ENCODE assay signal across 10 mouse cellular contexts in the genomic region with DNA sequence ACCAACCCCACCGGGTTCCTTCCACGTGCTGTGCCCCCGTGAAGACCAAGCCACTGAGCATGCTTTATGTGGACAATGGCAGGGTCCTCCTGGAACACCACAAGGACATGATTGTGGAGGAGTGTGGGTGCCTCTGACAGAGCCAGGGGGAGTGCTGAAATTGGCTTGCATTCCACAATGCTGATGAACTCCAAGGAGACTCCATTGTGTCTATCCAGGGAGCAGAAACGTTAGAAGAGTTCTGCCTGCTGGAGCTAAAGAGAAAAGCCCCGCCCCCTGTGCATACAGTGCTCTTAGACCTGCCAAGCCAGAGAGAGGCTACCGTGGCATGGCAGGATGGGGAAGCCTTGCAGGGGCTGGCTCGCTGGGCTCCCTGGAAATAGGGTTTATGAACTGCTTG. TPM values are rescaled to one million over a fixed set of nuclear protein-coding genes. Genes with fewer than 3 reads are reported as not detected.
A peak's percentile ranks its signal among the peaks of the same experiment; 100 is the strongest.
DNase-seq lines count a peak whose midpoint lies in the region; ATAC-seq lines count a peak whose summit lies in the region.
"Had no signal": no experiment of that assay in that cellular context is flagged by ENCODE, and none has a peak within 500 bp of the region (broad histone marks: within the 10 kb centered on the region; RNA-seq: fewer than 3 reads in every experiment).

No protein-coding gene starts in this region.

- no peak overlapping the region for H3K27ac ChIP-seq in limb, embryonic 13.5 days
- H3K27ac ChIP-seq in limb, embryonic 10.5 days = no peak overlapping the region
- peak overlapping the region; percentile 36; the same call in 1 of the 2 replicates for H3K27ac ChIP-seq in forebrain, embryonic 12.5 days
- no peak overlapping the region for H3K27ac ChIP-seq in midbrain, embryonic 16.5 days (ENCODE audit: low read length)
- H3K27ac ChIP-seq: limb, embryonic 15.5 days had no signal

- peaks cover 19% of the 10 kb centered on the region for H3K27me3 ChIP-seq in limb, embryonic 13.5 days
- H3K27me3 ChIP-seq in limb, embryonic 10.5 days (ENCODE audit: low read depth, poor library complexity, severe bottlenecking) = peaks cover 24% of the 10 kb centered on the region
- H3K27me3 ChIP-seq in forebrain, embryonic 12.5 days = peaks cover 23% of the 10 kb centered on the region
- H3K27me3 ChIP-seq in midbrain, embryonic 16.5 days (ENCODE audit: control insufficient read depth, insufficient read depth, low read depth, low read length) = peaks cover 10% of the 10 kb centered on the region

- no peak overlapping the region for H3K4me3 ChIP-seq in limb, embryonic 13.5 days
- H3K4me3 ChIP-seq in limb, embryonic 10.5 days = no peak overlapping the region
- H3K4me3 ChIP-seq in forebrain, embryonic 12.5 days (replicated peaks) = no peak overlapping the region
- no peak overlapping the region for H3K4me3 ChIP-seq in midbrain, embryonic 16.5 days (ENCODE audit: low read depth, low read length)
- H3K4me3 ChIP-seq: limb, embryonic 15.5 days had no signal

- H3K4me1 ChIP-seq in limb, embryonic 13.5 days = peaks cover 5% of the 10 kb centered on the region
- peaks cover 11% of the 10 kb centered on the region; the same call in 1 of the 2 replicates for H3K4me1 ChIP-seq in limb, embryonic 10.5 days
- peaks cover 10% of the 10 kb centered on the region for H3K4me1 ChIP-seq in forebrain, embryonic 12.5 days
- H3K4me1 ChIP-seq in midbrain, embryonic 16.5 days (ENCODE audit: control insufficient read depth, insufficient read depth, low read length) = peaks cover 8% of the 10 kb centered on the region

- peaks cover 10% of the 10 kb centered on the region for H3K36me3 ChIP-seq in limb, embryonic 13.5 days
- peaks cover 11% of the 10 kb centered on the region for H3K36me3 ChIP-seq in limb, embryonic 10.5 days
- peaks cover 2% of the 10 kb centered on the region; the same call in 1 of the 2 replicates for H3K36me3 ChIP-seq in forebrain, embryonic 12.5 days (replicated peaks)
- no peaks in the 10 kb centered on the region for H3K36me3 ChIP-seq in midbrain, embryonic 16.5 days (ENCODE audit: control insufficient read depth, insufficient read depth, low read length)

- DNase-seq in embryo, embryonic 11 days = peak; percentile 51
- DNase-seq in embryo, embryonic 9.5 days (ENCODE audit: extremely low spot score) = no peak
- no peak for DNase-seq in limb, embryonic 10.5 days (ENCODE audit: low spot score)
- DNase-seq in cerebellum, postnatal 36 days = no peak
- DNase-seq: heart, postnatal 36 days had no signal

- H3K9me3 ChIP-seq in limb, embryonic 13.5 days = no peaks in the 10 kb centered on the region
- H3K9me3 ChIP-seq in limb, embryonic 10.5 days (replicated peaks) = no peaks in the 10 kb centered on the region
- no peaks in the 10 kb centered on the region for H3K9me3 ChIP-seq in forebrain, embryonic 12.5 days
- H3K9me3 ChIP-seq in midbrain, embryonic 16.5 days (replicated peaks; ENCODE audit: control insufficient read depth, low read length, poor library complexity, severe bottlenecking) = no peaks in the 10 kb centered on the region
- H3K9me3 ChIP-seq: limb, embryonic 15.5 days had no signal

- WGBS in limb, embryonic 13.5 days = 41% methylated on average over 7 of the region's 7 CpGs
- WGBS in limb, embryonic 10.5 days = 64% methylated on average over 7 of the region's 7 CpGs
- WGBS in forebrain, embryonic 12.5 days = 25% methylated on average over 7 of the region's 7 CpGs
- 21% methylated on average over 7 of the region's 7 CpGs for WGBS in midbrain, embryonic 16.5 days

- ATAC-seq in limb, embryonic 13.5 days (ENCODE audit: low FRiP score, low read depth) = no peak
- peak; percentile 20; the same call in 1 of the 2 replicates for ATAC-seq in forebrain, embryonic 12.5 days (ENCODE audit: low FRiP score)
- ATAC-seq in midbrain, embryonic 16.5 days = peak; percentile 60
- no peak for ATAC-seq in cerebellum, adult (ENCODE audit: insufficient number of reproducible peaks, low FRiP score, low TSS enrichment)

- 0 out of 2 replicates have a peak overlapping the region, but pooled peaks have one; percentile 1 for H3K4me2 ChIP-seq in limb, embryonic 13.5 days (replicated peaks)
- H3K4me2 ChIP-seq in forebrain, embryonic 12.5 days = peak overlapping the region; percentile 19; the same call in 1 of the 2 replicates
- H3K4me2 ChIP-seq in midbrain, embryonic 16.5 days (ENCODE audit: low read length) = peak overlapping the region; percentile 11; the same call in 1 of the 2 replicates
- H3K4me2 ChIP-seq: limb, embryonic 15.5 days had no signal

- no peak overlapping the region for H3K9ac ChIP-seq in limb, embryonic 13.5 days
- 0 out of 2 replicates have a peak overlapping the region, but pooled peaks have one; percentile 17 for H3K9ac ChIP-seq in forebrain, embryonic 12.5 days
- no peak overlapping the region for H3K9ac ChIP-seq in midbrain, embryonic 16.5 days (ENCODE audit: low read depth, low read length)
- H3K9ac ChIP-seq: limb, embryonic 15.5 days had no signal

RNA-seq across cellular contexts. Expression of a gene that starts 6.7 kb away (rescaled TPM):
- polyA plus RNA-seq in limb, embryonic 13.5 days (2015; fragmentation: Nextera tagmentation; extraction: Ambion mirVana) = 0.19 and 0.20 TPM in 2 replicates
- 0.13 and 0.36 TPM in 2 replicates for polyA plus RNA-seq in limb, embryonic 10.5 days (2016; fragmentation: Nextera tagmentation; extraction: Ambion mirVana)
- polyA plus RNA-seq in forebrain, embryonic 12.5 days (2016; fragmentation: Nextera tagmentation; extraction: Ambion mirVana) = 0.15 TPM in 1 of 2 replicates, not detected in the other
- 0.30 and 0.48 TPM in 2 replicates for polyA plus RNA-seq in midbrain, embryonic 16.5 days (2015; fragmentation: Nextera tagmentation; extraction: Ambion mirVana)

RNA-seq across cellular contexts. Expression of a gene that starts 28.0 kb away (rescaled TPM):
- polyA plus RNA-seq in limb, embryonic 13.5 days (2015; fragmentation: Nextera tagmentation; extraction: Ambion mirVana) = 70.6 and 72.2 TPM in 2 replicates
- polyA plus RNA-seq in limb, embryonic 10.5 days (2016; fragmentation: Nextera tagmentation; extraction: Ambion mirVana) = 83.2 and 85.7 TPM in 2 replicates
- 87.6 and 88.3 TPM in 2 replicates for polyA plus RNA-seq in forebrain, embryonic 12.5 days (2016; fragmentation: Nextera tagmentation; extraction: Ambion mirVana)
- polyA plus RNA-seq in midbrain, embryonic 16.5 days (2015; fragmentation: Nextera tagmentation; extraction: Ambion mirVana) = 36.9 and 49.2 TPM in 2 replicates

RNA-seq across cellular contexts. Expression of a gene that starts 41.2 kb away (rescaled TPM):
- 20.2 and 24.1 TPM in 2 replicates for polyA plus RNA-seq in limb, embryonic 13.5 days (2015; fragmentation: Nextera tagmentation; extraction: Ambion mirVana)
- 26.2 and 28.1 TPM in 2 replicates for polyA plus RNA-seq in limb, embryonic 10.5 days (2016; fragmentation: Nextera tagmentation; extraction: Ambion mirVana)
- polyA plus RNA-seq in forebrain, embryonic 12.5 days (2016; fragmentation: Nextera tagmentation; extraction: Ambion mirVana) = 20.7 and 22.9 TPM in 2 replicates
- polyA plus RNA-seq in midbrain, embryonic 16.5 days (2015; fragmentation: Nextera tagmentation; extraction: Ambion mirVana) = 20.2 and 20.6 TPM in 2 replicates

RNA-seq across cellular contexts. Expression of a gene that starts 51.1 kb away (rescaled TPM):
- 11.5 and 11.7 TPM in 2 replicates for polyA plus RNA-seq in limb, embryonic 13.5 days (2015; fragmentation: Nextera tagmentation; extraction: Ambion mirVana)
- 10.9 and 11.4 TPM in 2 replicates for polyA plus RNA-seq in limb, embryonic 10.5 days (2016; fragmentation: Nextera tagmentation; extraction: Ambion mirVana)
- 14.4 and 15.7 TPM in 2 replicates for polyA plus RNA-seq in forebrain, embryonic 12.5 days (2016; fragmentation: Nextera tagmentation; extraction: Ambion mirVana)
- polyA plus RNA-seq in midbrain, embryonic 16.5 days (2015; fragmentation: Nextera tagmentation; extraction: Ambion mirVana) = 14.6 and 15.7 TPM in 2 replicates

Comparison
In these comparisons a context has a peak if more than half of its experiments do, and no peak if none do; other contexts are left out.
1. ATAC-seq: peak in forebrain, embryonic 12.5 days (single experiment) and midbrain, embryonic 16.5 days (single experiment); none in limb, embryonic 13.5 days (single experiment) and cerebellum, adult (single experiment).
2. Peak in every context shown above with its lines, with median percentiles within 50 percentile points of each other: H3K4me2 ChIP-seq.